Mouse (Mus musculus) forebrain, embryonic 10.5 days (tissue): ENCODE measurements around the gene Yif1b. TPM values are rescaled to one million over a fixed set of nuclear protein-coding genes. Genes with fewer than 3 reads are reported as not detected.

Experiments
- polyA plus RNA-seq: library from polyadenylated mRNA; unstranded; fragments of >200 nt; fragmentation: Nextera tagmentation; extraction: Ambion mirVana; gene quantifications from 2 replicates; pipeline ENCODE4 v1.2.1, GENCODE M21; 2016

Yif1b gene
- polyA plus RNA-seq, 1 experiment from 2014 or later = 103 TPM

Other genes starting within 250 kb of the Yif1b start
- 1.0 and 1.2 TPM in 2 replicates for gene Ryr1, start 113.2 kb upstream of the Yif1b start, polyA plus RNA-seq
- gene Rasgrp4, start 103.5 kb upstream of the Yif1b start, polyA plus RNA-seq = 0.58 and 0.88 TPM in 2 replicates
- gene Fam98c, start 82.1 kb upstream of the Yif1b start, polyA plus RNA-seq = 11.5 and 11.7 TPM in 2 replicates
- 0.69 and 1.1 TPM in 2 replicates for gene Ggn, start 68.1 kb upstream of the Yif1b start, polyA plus RNA-seq
- gene Spred3, start 67.9 kb upstream of the Yif1b start, polyA plus RNA-seq = 4.4 and 5.4 TPM in 2 replicates
- gene Psmd8, start 57.6 kb upstream of the Yif1b start, polyA plus RNA-seq = 290 and 304 TPM in 2 replicates
- gene Catsperg1, start 24.3 kb upstream of the Yif1b start, polyA plus RNA-seq = 0.33 and 0.38 TPM in 2 replicates
- gene Kcnk6, start 5.8 kb upstream of the Yif1b start, polyA plus RNA-seq = 0.64 and 0.79 TPM in 2 replicates
- 2.9 and 4.1 TPM in 2 replicates for gene 2200002D01Rik, start 10.1 kb downstream of the Yif1b start, polyA plus RNA-seq
- 44.2 and 50.8 TPM in 2 replicates for gene Spint2, start 43.6 kb downstream of the Yif1b start, polyA plus RNA-seq
- 7.4 and 8.7 TPM in 2 replicates for gene Ppp1r14a, start 51.0 kb downstream of the Yif1b start, polyA plus RNA-seq
- 39.1 and 42.7 TPM in 2 replicates for gene Dpf1, start 65.6 kb downstream of the Yif1b start, polyA plus RNA-seq